Mouse (Mus musculus) CH12.LX (cell line): ENCODE results near the gene Cpne5. TPM values are rescaled to one million over a fixed set of nuclear protein-coding genes. Genes with fewer than 3 reads are reported as not detected.

Source experiments
- DNase-seq: peaks from one replicate; pipeline ENCODE4 v3.0.0-alpha.2; 2013; ENCODE audit errors: extremely low read depth
- H3K27ac ChIP-seq: 2 replicates; pipeline ENCODE4 v1.5.1; 2012; ENCODE audit warnings: low read depth, mild to moderate bottlenecking, control low read depth, moderate library complexity; ENCODE audit not compliant: insufficient read depth
- H3K27me3 ChIP-seq: replicated peaks from 2 replicates; pipeline ENCODE3; 2012; ENCODE audit warnings: inconsistent platforms
- H3K36me3 ChIP-seq, 2 experiments: replicated peaks in 1 of 2; 2 replicates each; pipeline versions ENCODE3 to v1.6.1; 2012; ENCODE audit warnings: inconsistent platforms in 1 of 2, low read length in 1 of 2, mild to moderate bottlenecking in 1 of 2, mixed read lengths in 1 of 2, moderate library complexity in 1 of 2; ENCODE audit not compliant: control insufficient read depth in 1 of 2, insufficient read depth in 1 of 2
- H3K4me1 ChIP-seq, 2 experiments: 2 replicates each; pipeline ENCODE4 v1.6.1; 2012; ENCODE audit warnings: inconsistent platforms in 1 of 2, moderate library complexity in 1 of 2; ENCODE audit not compliant: insufficient read depth in 2 of 2, control insufficient read depth in 1 of 2
- H3K4me2 ChIP-seq: 2 replicates; pipeline ENCODE4 v1.6.1; 2012; ENCODE audit warnings: low read depth, mild to moderate bottlenecking, control low read depth; ENCODE audit not compliant: poor library complexity, insufficient read depth, severe bottlenecking
- H3K4me3 ChIP-seq, 3 experiments: fragments of 150-350 bp in 1 of 3; sonication (generic) in 1 of 3; replicated peaks in 1 of 3; 2 replicates each; pipeline versions ENCODE3 to v1.5.1; 2011 to 2012; ENCODE audit warnings: low read depth in 2 of 3, low read length in 2 of 3, mild to moderate bottlenecking in 2 of 3, moderate library complexity in 2 of 3, control low read depth in 1 of 3, improper control_type of control experiment in 1 of 3, inconsistent platforms in 1 of 3, mixed read lengths in 1 of 3; ENCODE audit not compliant: poor library complexity in 1 of 3
- H3K79me2 ChIP-seq: replicated peaks from 2 replicates; pipeline ENCODE4 v1.6.1; 2012; ENCODE audit warnings: mild to moderate bottlenecking, moderate library complexity; ENCODE audit not compliant: control insufficient read depth, poor library complexity, insufficient read depth, severe bottlenecking; ENCODE audit errors: extremely low read depth
- H3K9ac ChIP-seq: 2 replicates; pipeline ENCODE4 v1.6.1; 2012; ENCODE audit warnings: low read depth, mild to moderate bottlenecking, control low read depth, moderate library complexity; ENCODE audit not compliant: insufficient read depth
- H3K9me3 ChIP-seq: replicated peaks from 2 replicates; pipeline ENCODE3; 2012; ENCODE audit warnings: low read length, inconsistent platforms, mixed read lengths
- BHLHE40 ChIP-seq: IDR thresholded peaks from 2 replicates; pipeline ENCODE4 v1.6.1; 2011; ENCODE audit warnings: mild to moderate bottlenecking, low read depth, low read length, improper control_type of control experiment
- CHD1 ChIP-seq: IDR thresholded peaks from 2 replicates; pipeline ENCODE4 v1.6.1; 2012; ENCODE audit warnings: low read depth, low read length, improper control_type of control experiment, inconsistent platforms
- CTCF ChIP-seq, 2 experiments: IDR thresholded peaks in 1 of 2; conservative IDR thresholded peaks in 1 of 2; 2 replicates each; pipeline ENCODE4 v1.5.1; 2011 to 2012; ENCODE audit warnings: low read depth in 2 of 2, low read length in 2 of 2, improper control_type of control experiment in 1 of 2, inconsistent platforms in 1 of 2, mild to moderate bottlenecking in 1 of 2, moderate library complexity in 1 of 2
- ELF1 ChIP-seq: IDR thresholded peaks from 2 replicates; pipeline ENCODE4 v1.6.1; 2014; ENCODE audit warnings: low read depth, mild to moderate bottlenecking, inconsistent platforms, low read length, improper control_type of control experiment
- HCFC1 ChIP-seq: IDR thresholded peaks from 2 replicates; pipeline ENCODE4 v1.6.1; 2012; ENCODE audit warnings: low read depth, mild to moderate bottlenecking, inconsistent platforms, low read length, improper control_type of control experiment
- IRF4 ChIP-seq: IDR thresholded peaks from 2 replicates; pipeline ENCODE4 v1.6.1; 2014; ENCODE audit warnings: low read depth, mild to moderate bottlenecking, inconsistent platforms, low read length, improper control_type of control experiment
- JUN ChIP-seq: IDR thresholded peaks from 2 replicates; pipeline ENCODE4 v1.6.1; 2011; ENCODE audit warnings: low read depth, mild to moderate bottlenecking, low read length, improper control_type of control experiment, moderate library complexity; ENCODE audit not compliant: insufficient read depth
- JUND ChIP-seq: conservative IDR thresholded peaks from 2 replicates; pipeline ENCODE4 v1.6.1; 2011; ENCODE audit warnings: low read depth, low read length, improper control_type of control experiment
- KAT2A ChIP-seq: IDR thresholded peaks from 2 replicates; pipeline ENCODE4 v1.6.1; 2012; ENCODE audit warnings: low read length, improper control_type of control experiment, inconsistent platforms; ENCODE audit not compliant: insufficient replicate concordance
- MXI1 ChIP-seq: IDR thresholded peaks from 2 replicates; pipeline ENCODE4 v1.6.1; 2011; ENCODE audit warnings: mild to moderate bottlenecking, low read depth, low read length, improper control_type of control experiment
- MYC ChIP-seq: IDR thresholded peaks from 2 replicates; pipeline ENCODE4 v1.6.1; 2011; ENCODE audit warnings: low read depth, mild to moderate bottlenecking, improper control_type of control experiment, low read length
- NELFE ChIP-seq: IDR thresholded peaks from 2 replicates; pipeline ENCODE4 v1.6.1; 2011; ENCODE audit warnings: low read depth, low read length, improper control_type of control experiment
- NRF1 ChIP-seq: IDR thresholded peaks from 2 replicates; pipeline ENCODE4 v1.6.1; 2014; ENCODE audit warnings: low read depth, mild to moderate bottlenecking, inconsistent platforms, low read length, improper control_type of control experiment, moderate library complexity
- PAX5 ChIP-seq: IDR thresholded peaks from 2 replicates; pipeline ENCODE4 v1.6.1; 2012; ENCODE audit warnings: low read length, inconsistent platforms, mixed read lengths
- POLR2A ChIP-seq: IDR thresholded peaks from 2 replicates; pipeline ENCODE4 v1.6.1; 2011; ENCODE audit warnings: low read depth, mild to moderate bottlenecking, improper control_type of control experiment, low read length
- POLR2AphosphoS2 ChIP-seq: IDR thresholded peaks from 2 replicates; pipeline ENCODE4 v1.6.1; 2011; ENCODE audit warnings: low read depth, low read length, improper control_type of control experiment
- SMC3 ChIP-seq: IDR thresholded peaks from 2 replicates; pipeline ENCODE4 v1.6.1; 2011; ENCODE audit warnings: low read depth, low read length, improper control_type of control experiment
- TBP ChIP-seq: conservative IDR thresholded peaks from 2 replicates; pipeline ENCODE4 v1.6.1; 2011; ENCODE audit warnings: low read depth, low read length, improper control_type of control experiment
- TCF12 ChIP-seq: IDR thresholded peaks from 2 replicates; pipeline ENCODE4 v1.6.1; 2014; ENCODE audit warnings: low read depth, mild to moderate bottlenecking, inconsistent platforms, low read length, improper control_type of control experiment
- UBTF ChIP-seq: IDR thresholded peaks from 2 replicates; pipeline ENCODE4 v1.6.1; 2012; ENCODE audit warnings: low read depth, mild to moderate bottlenecking, inconsistent platforms, low read length, improper control_type of control experiment, moderate library complexity
- USF1 ChIP-seq: IDR thresholded peaks from 2 replicates; pipeline ENCODE4 v1.6.1; 2014; ENCODE audit warnings: low read depth, mild to moderate bottlenecking, inconsistent platforms, low read length, improper control_type of control experiment
- USF2 ChIP-seq: conservative IDR thresholded peaks from 2 replicates; pipeline ENCODE4 v1.6.1; 2011; ENCODE audit warnings: low read depth, low read length, improper control_type of control experiment
- ZNF384 ChIP-seq: IDR thresholded peaks from 2 replicates; pipeline ENCODE4 v1.6.1; 2012; ENCODE audit warnings: low read depth, low read length, improper control_type of control experiment, inconsistent platforms
- dilution Hi-C: fragments of 300-500 bp; cut with MboI; formaldehyde crosslinking; loops from 2 replicates; pipeline ENCODE4 v1.14.3; 2020; ENCODE audit warnings: low sequenced_read_pairs; ENCODE audit not compliant: extremely low pct_unique_long_range_greater_than_20kb, extremely low pct_ligation_motif_present
- in situ Hi-C: fragments of 300-500 bp; cut with MboI; formaldehyde crosslinking; loops from 3 replicates; pipeline ENCODE4 v1.14.3; 2019; ENCODE audit warnings: low sequenced_read_pairs, low pct_ligation_motif_present, low pct_unique_long_range_greater_than_20kb, mixed read lengths
- polyA plus RNA-seq: library from polyadenylated mRNA; unstranded; fragments of >175 nt; gene quantifications from 2 replicates; pipeline ENCODE4 v1.2.1, GENCODE M21; 2012; ENCODE audit warnings: low read depth; ENCODE audit not compliant: insufficient read length
- total RNA-seq, 2 experiments: library from RNA; depleted of rRNA; stranded (reverse); fragments of 300-350 nt in 1 of 2; fragments of >200 nt in 1 of 2; gene quantifications; 2 replicates each; pipeline ENCODE4 v1.2.3; 2012 to 2014

Cpne5 gene
- total and polyA plus RNA-seq, 3 experiments = 0.68 to 1.9 (median 1.3) TPM

GRCm38 (mm10) chr17:29268682-29269348, 30.8 kb upstream of the Cpne5 start, which contains the start of gene BC004004 (continued):
- TF ChIP-seq BHLHE40 (peak; percentile 62), HCFC1 (peak; percentile 91), USF2 (no peak), ELF1 (peak; percentile 100), USF1 (no peak), SMC3 (peak; percentile 70), TCF12 (peak; percentile 92), CHD1 (peak; percentile 39; the same call in 1 of the 2 replicates), KAT2A (peak; percentile 94), UBTF (peak; percentile 71; the same call in 1 of the 2 replicates)

GRCm38 (mm10) chr17:29267931-29268681, 30.1 kb upstream of the Cpne5 start:
- Histone ChIP-seq H3K36me3 (peaks cover 0 to under 1% of the 10 kb centered on the region in 2 experiments), H3K27me3 (no peaks in the 10 kb centered on the region), H3K9ac (peak overlapping the region; percentile 20; the same call in 1 of the 2 replicates), H3K9me3 (no peaks in the 10 kb centered on the region), H3K79me2 (peaks cover 25% of the 10 kb centered on the region), H3K4me2 (peak overlapping the region; percentile 27), H3K4me3 (peak overlapping the region in 2 of 3 experiments; percentile 55 to 86), H3K4me1 (peaks cover 3 to 27% of the 10 kb centered on the region in 2 experiments; a peak in 2 of 4 replicates), H3K27ac (no peak overlapping the region)
- no peak for TF ChIP-seq MYC
- TF ChIP-seq CTCF (conservative IDR thresholded peaks at IDR 0.05 in 1 of 2, IDR thresholded peaks at IDR 0.05 in 1 of 2; ENCODE audit: low read depth in 2 of 2, low read length in 2 of 2) = no peak
- no peak for TF ChIP-seq HCFC1
- TF ChIP-seq POLR2AphosphoS2 = no peak
- TF ChIP-seq UBTF = no peak
- no peak for TF ChIP-seq ZNF384
- TF ChIP-seq SMC3 = no peak
- TF ChIP-seq TBP = no peak
- TF ChIP-seq POLR2A = no peak
- no peak for TF ChIP-seq NRF1
- no peak for TF ChIP-seq USF1
- TF ChIP-seq JUND = no peak
- TF ChIP-seq PAX5 = no peak
- no peak for TF ChIP-seq JUN
- no peak for TF ChIP-seq MXI1
- TF ChIP-seq IRF4 = no peak
- TF ChIP-seq NELFE = no peak
- no peak for DNase-seq
- dilution Hi-C loops = no loop called here
- in situ Hi-C loops = no loop called here
